Comparison of ENCODE assay signal across 8 mouse cellular contexts in the genomic region with DNA sequence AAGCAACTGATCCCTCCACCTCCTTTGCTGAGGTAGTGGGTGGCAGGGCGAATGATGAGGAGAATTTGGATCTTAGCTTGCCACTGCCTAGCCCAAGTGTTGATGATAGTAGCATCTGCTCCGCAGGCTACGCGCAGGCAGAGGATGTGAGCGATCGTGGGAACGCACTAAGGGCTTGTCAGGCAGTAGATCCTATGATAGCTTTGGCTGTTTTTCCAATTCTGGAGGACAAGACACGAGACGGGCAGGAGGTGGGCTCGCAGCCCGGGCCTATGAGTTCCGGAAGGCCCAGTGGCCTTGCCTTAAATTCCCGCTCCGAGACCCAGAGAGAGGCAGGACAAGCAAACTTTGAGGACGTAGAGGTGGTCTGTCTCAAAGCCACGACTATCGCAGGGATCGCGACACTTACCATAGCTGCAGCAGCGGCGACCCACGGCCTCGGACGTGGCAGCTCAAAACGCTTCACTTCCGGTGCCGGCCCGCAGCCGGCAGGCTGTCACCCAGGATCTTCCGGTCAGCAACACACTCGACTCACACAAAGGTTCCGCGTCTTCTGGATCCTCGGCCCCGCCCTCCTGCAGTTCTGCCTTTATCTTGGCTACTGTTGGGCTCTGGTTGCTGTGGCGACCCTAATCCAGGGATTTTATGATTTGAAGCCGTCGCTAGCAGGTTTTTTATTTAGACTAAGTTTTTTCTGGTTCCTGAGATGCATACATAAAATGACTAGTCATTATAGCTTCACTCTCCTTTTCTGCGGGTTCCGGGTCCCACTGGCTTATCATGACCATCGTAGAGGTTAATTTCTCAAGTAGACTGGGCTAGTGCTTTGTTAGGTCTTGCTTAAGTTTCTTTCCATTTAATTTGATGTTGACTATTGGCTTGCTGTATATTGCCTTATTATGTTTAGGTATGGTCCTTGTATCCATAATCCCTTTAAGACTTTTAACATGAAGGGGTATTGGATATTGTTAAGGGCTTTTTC. TPM values are rescaled to one million over a fixed set of nuclear protein-coding genes. Genes with fewer than 3 reads are reported as not detected.
A peak's percentile ranks its signal among the peaks of the same experiment; 100 is the strongest.
DNase-seq lines count a peak whose midpoint lies in the region; ATAC-seq and TF ChIP-seq lines count a peak whose summit lies in the region.

TSS of gene Sec13 (minus strand) at position 508 of the 982 bp plus-strand sequence.

- 0 out of 2 replicates have a peak within 1 kb of the TSS, but pooled peaks have one; percentile 2 for H3K27ac ChIP-seq in cortical plate, adult 2 months (ENCODE audit: insufficient read depth, low read length)

- intact Hi-C loops in left cerebral cortex, postnatal 10 days (cut with DNase I) = no loop called here

- H3K4me1 ChIP-seq in cortical plate, adult 2 months (ENCODE audit: control insufficient read depth, insufficient read depth, low read length) = peaks cover 6% of the 10 kb centered on the region; the same call in 1 of the 2 replicates

- peak; percentile 83 for DNase-seq in gastrocnemius, postnatal 10 days
- DNase-seq in induced T-regulatory cell, adult 2 months (ENCODE audit: low read depth) = peak; percentile 94
- peak; percentile 89 to 91 for DNase-seq in left cerebral cortex, postnatal 10 days (ENCODE audit: extremely low spot score in 1 of 2, low spot score in 2 of 2)
- peak; percentile 84 for DNase-seq in right cerebral cortex, postnatal 25 days
- DNase-seq in urinary bladder, postnatal 4 days (ENCODE audit: low spot score in 2 of 2) = peak; percentile 80 to 88

- H3K4me3 ChIP-seq in cortical plate, adult 2 months (ENCODE audit: insufficient read depth, low read length) = peak within 1 kb of the TSS; percentile 95

- no peak for TF ChIP-seq CTCF in cortical plate, adult 2 months (IDR thresholded peaks at IDR 0.05; ENCODE audit: extremely low read depth, insufficient read depth, low read length)

- peak; percentile 88 for ATAC-seq in activated CD4-positive, CD25-positive, alpha-beta regulatory T cell, adult 4 months
- ATAC-seq in megakaryocyte-erythroid progenitor cell, adult 5-6 weeks (replicated peaks; ENCODE audit: low FRiP score, low TSS enrichment, poor library complexity, severe bottlenecking) = peak; percentile 82

- peak; percentile 87 for TF ChIP-seq POLR2A in cortical plate, adult 2 months (IDR thresholded peaks at IDR 0.05; ENCODE audit: extremely low read depth, insufficient read depth, low read length)

RNA-seq across cellular contexts. Expression of gene Sec13, which starts in this region (rescaled TPM):
- polyA plus RNA-seq in activated CD4-positive, CD25-positive, alpha-beta regulatory T cell, adult 4 months (2017; shearing (Covaris generic)) = 100 to 1,000 TPM; 139 to 168 TPM
- 105 TPM in 2 replicates for polyA plus RNA-seq in cortical plate, adult 2 months (2012; rRNA removed)
- total RNA-seq in gastrocnemius, postnatal 10 days (2021) = 10 to 100 TPM; 84.8 to 92.2 TPM
- 10 to 100 TPM; 78.7 to 80.2 TPM for total RNA-seq in left cerebral cortex, postnatal 10 days (2021)
- 130 and 140 TPM in 2 replicates for total RNA-seq in megakaryocyte-erythroid progenitor cell, adult 5-6 weeks (2014; fragmentation: Nextera tagmentation)
- 87.3 and 103 TPM in 2 replicates for total RNA-seq in megakaryocyte-erythroid progenitor cell, adult 5-6 weeks (2017)

Comparison
In these comparisons a context has a peak if more than half of its experiments do, and no peak if none do; other contexts are left out.
1. Peak in every context shown above with its lines: DNase-seq, ATAC-seq, H3K4me3 ChIP-seq and H3K27ac ChIP-seq.